In the genomic region with DNA sequence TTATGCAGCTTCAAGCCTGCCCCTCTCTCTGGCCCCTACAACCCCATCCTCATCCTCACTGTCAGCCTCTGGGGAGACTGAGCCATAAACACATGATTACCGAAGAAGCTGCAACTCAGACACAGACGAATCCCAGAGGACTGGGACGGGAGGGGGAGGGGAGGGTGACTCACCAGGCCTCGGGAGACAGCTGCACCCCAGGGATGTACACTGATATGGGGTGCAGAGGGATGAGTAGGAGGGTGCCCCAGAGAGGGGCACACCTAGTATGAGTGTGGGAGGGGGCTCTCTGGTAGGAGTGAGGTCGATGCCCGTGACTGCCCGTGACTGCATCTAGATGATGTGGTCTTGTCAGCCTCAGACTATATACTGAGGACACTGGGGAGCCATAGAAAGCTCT, we compare ENCODE assay signal across 11 mouse cellular contexts.
DNase-seq lines count a peak whose midpoint lies in the region; ATAC-seq and TF ChIP-seq lines count a peak whose summit lies in the region.
"Had no signal": no experiment of that assay in that cellular context is flagged by ENCODE, and none has a peak within 500 bp of the region (broad histone marks: within the 10 kb centered on the region; RNA-seq: fewer than 3 reads in every experiment).

No protein-coding gene starts in this region.

- no peak overlapping the region for H3K4me2 ChIP-seq in embryonic facial prominence, embryonic 14.5 days (ENCODE audit: low read depth, low read length)
- no peak overlapping the region for H3K4me2 ChIP-seq in midbrain, embryonic 15.5 days
- H3K4me2 ChIP-seq: intestine, embryonic 15.5 days; limb, embryonic 12.5 days had no signal

- no peaks in the 10 kb centered on the region for H3K27me3 ChIP-seq in embryonic facial prominence, embryonic 14.5 days (replicated peaks; ENCODE audit: control insufficient read depth, insufficient read depth, low read length)
- H3K27me3 ChIP-seq in embryonic facial prominence, embryonic 10.5 days (replicated peaks; ENCODE audit: low read depth, poor library complexity, severe bottlenecking) = no peaks in the 10 kb centered on the region
- H3K27me3 ChIP-seq in midbrain, embryonic 15.5 days (replicated peaks) = no peaks in the 10 kb centered on the region
- H3K27me3 ChIP-seq: intestine, embryonic 15.5 days; limb, embryonic 12.5 days had no signal

- no peak overlapping the region for H3K27ac ChIP-seq in embryonic facial prominence, embryonic 14.5 days (replicated peaks; ENCODE audit: low read depth, low read length)
- H3K27ac ChIP-seq in embryonic facial prominence, embryonic 10.5 days (replicated peaks) = no peak overlapping the region
- H3K27ac ChIP-seq in layer of hippocampus, adult 2 months = peak overlapping the region; percentile 92
- H3K27ac ChIP-seq in midbrain, embryonic 15.5 days = no peak overlapping the region
- H3K27ac ChIP-seq: intestine, embryonic 15.5 days; limb, embryonic 12.5 days; macrophage had no signal

- H3K36me3 ChIP-seq in embryonic facial prominence, embryonic 14.5 days (ENCODE audit: control insufficient read depth, insufficient read depth, low read length) = 0 out of 2 replicates have a peak, but pooled peaks cover 20% of the 10 kb centered on the region
- H3K36me3 ChIP-seq in embryonic facial prominence, embryonic 10.5 days (replicated peaks) = peaks cover 42% of the 10 kb centered on the region
- H3K36me3 ChIP-seq in midbrain, embryonic 15.5 days (replicated peaks) = no peaks in the 10 kb centered on the region

- ATAC-seq in embryonic facial prominence, embryonic 14.5 days (ENCODE audit: low read depth) = peak; percentile 19; the same call in 1 of the 2 replicates
- ATAC-seq in midbrain, embryonic 15.5 days (replicated peaks) = peak; percentile 37; the same call in 1 of the 2 replicates

- no peak for DNase-seq in embryonic facial prominence, embryonic 14.5 days (ENCODE audit: low spot score)
- no peak for DNase-seq in embryonic facial prominence, embryonic 10.5 days (ENCODE audit: low spot score)
- peak in 1 of 2 experiments; percentile 53 for DNase-seq in layer of hippocampus, adult 2 months (ENCODE audit: low spot score in 2 of 2)
- no peak for DNase-seq in layer of hippocampus, postnatal 25 days (ENCODE audit: extremely low spot score in 1 of 2, low spot score in 1 of 2)
- DNase-seq in adrenal gland, postnatal 36 days = peak; percentile 46 to 71
- no peak for DNase-seq in embryo, embryonic 9.5 days (ENCODE audit: extremely low spot score)
- no peak for DNase-seq in cerebellum, postnatal 14 days

- WGBS in embryonic facial prominence, embryonic 14.5 days = 75% methylated on average over 7 of the region's 7 CpGs
- 83% methylated on average over 7 of the region's 7 CpGs for WGBS in embryonic facial prominence, embryonic 10.5 days
- 84% methylated on average over 7 of the region's 7 CpGs for WGBS in midbrain, embryonic 15.5 days

- no peak overlapping the region for H3K9ac ChIP-seq in embryonic facial prominence, embryonic 14.5 days (ENCODE audit: low read depth, low read length)
- no peak overlapping the region for H3K9ac ChIP-seq in midbrain, embryonic 15.5 days
- H3K9ac ChIP-seq: intestine, embryonic 15.5 days; limb, embryonic 12.5 days had no signal

- H3K9me3 ChIP-seq in embryonic facial prominence, embryonic 14.5 days (ENCODE audit: control insufficient read depth, low read length) = no peaks in the 10 kb centered on the region
- no peaks in the 10 kb centered on the region for H3K9me3 ChIP-seq in embryonic facial prominence, embryonic 10.5 days
- H3K9me3 ChIP-seq in midbrain, embryonic 15.5 days = no peaks in the 10 kb centered on the region
- H3K9me3 ChIP-seq: intestine, embryonic 15.5 days; limb, embryonic 12.5 days had no signal

- H3K4me1 ChIP-seq in embryonic facial prominence, embryonic 14.5 days (ENCODE audit: control insufficient read depth, insufficient read depth, low read length) = no peaks in the 10 kb centered on the region
- peaks cover 22% of the 10 kb centered on the region for H3K4me1 ChIP-seq in embryonic facial prominence, embryonic 10.5 days
- H3K4me1 ChIP-seq in midbrain, embryonic 15.5 days = peaks cover 40% of the 10 kb centered on the region

- TF ChIP-seq CTCF in layer of hippocampus, adult 2 months (conservative IDR thresholded peaks at IDR 0.05) = no peak

- H3K4me3 ChIP-seq in embryonic facial prominence, embryonic 14.5 days (ENCODE audit: low read depth, low read length) = no peak overlapping the region
- H3K4me3 ChIP-seq in embryonic facial prominence, embryonic 10.5 days = no peak overlapping the region
- H3K4me3 ChIP-seq in layer of hippocampus, adult 2 months = peak overlapping the region; percentile 51; the same call in 1 of the 2 replicates
- H3K4me3 ChIP-seq in midbrain, embryonic 15.5 days = no peak overlapping the region
- H3K4me3 ChIP-seq: intestine, embryonic 15.5 days; limb, embryonic 12.5 days had no signal

Comparison
In these comparisons a context has a peak if more than half of its experiments do, and no peak if none do; other contexts are left out.
1. DNase-seq: peak in adrenal gland, postnatal 36 days (2 of 2); none in embryonic facial prominence, embryonic 14.5 days (single experiment), embryonic facial prominence, embryonic 10.5 days (single experiment), layer of hippocampus, postnatal 25 days (0 of 2), embryo, embryonic 9.5 days (single experiment) and cerebellum, postnatal 14 days (0 of 2).